Mouse (Mus musculus) midbrain, embryonic 16.5 days (tissue): ENCODE data around the gene Rsph4a. TPM values are rescaled to one million over a fixed set of nuclear protein-coding genes. Genes with fewer than 3 reads are reported as not detected.
"Not testable (repeated sequence)": the region's sequence is repeated elsewhere in the genome, so short reads cannot be mapped to it uniquely, and the experiment has no call there.

Source experiments
- ATAC-seq: fragments of 200-750 bp; cut with Nextera tagmentation; 2 replicates; pipeline ENCODE4 v1.8.0; 2017; ENCODE audit warnings: moderate TSS enrichment
- H3K27ac ChIP-seq: fragments of 300-500 bp; sonication (generic); 2 replicates; pipeline ENCODE4 v1.5.1; 2014; ENCODE audit warnings: mild to moderate bottlenecking, low read length, mixed read lengths
- H3K27me3 ChIP-seq: fragments of 300-500 bp; sonication (generic); 2 replicates; pipeline ENCODE4 v1.6.1; 2014; ENCODE audit warnings: low read depth, low read length, mixed read lengths; ENCODE audit not compliant: control insufficient read depth, insufficient read depth
- H3K36me3 ChIP-seq: fragments of 300-500 bp; sonication (generic); 2 replicates; pipeline ENCODE4 v1.6.1; 2014; ENCODE audit warnings: mild to moderate bottlenecking, low read length, moderate library complexity, mixed read lengths; ENCODE audit not compliant: control insufficient read depth, insufficient read depth
- H3K4me1 ChIP-seq: fragments of 300-500 bp; sonication (generic); 2 replicates; pipeline ENCODE4 v1.6.1; 2014; ENCODE audit warnings: mild to moderate bottlenecking, low read length, mixed read lengths; ENCODE audit not compliant: control insufficient read depth, insufficient read depth
- H3K4me2 ChIP-seq: fragments of 300-500 bp; sonication (generic); 2 replicates; pipeline ENCODE4 v1.6.1; 2014; ENCODE audit warnings: mild to moderate bottlenecking, low read length, mixed read lengths
- H3K4me3 ChIP-seq: fragments of 300-500 bp; sonication (generic); 2 replicates; pipeline ENCODE4 v1.5.1; 2014; ENCODE audit warnings: low read depth, mild to moderate bottlenecking, low read length, moderate library complexity, mixed read lengths
- H3K9ac ChIP-seq: fragments of 300-500 bp; sonication (generic); 2 replicates; pipeline ENCODE4 v1.6.1; 2014; ENCODE audit warnings: low read depth, low read length, mixed read lengths
- H3K9me3 ChIP-seq: fragments of 300-500 bp; sonication (generic); replicated peaks from 2 replicates; pipeline ENCODE4 v1.6.1; 2014; ENCODE audit warnings: mild to moderate bottlenecking, low read length, mixed read lengths; ENCODE audit not compliant: control insufficient read depth, poor library complexity, severe bottlenecking
- WGBS: fragments of 180-500 bp; shearing (Covaris S2); extraction: QIAGEN DNeasy Blood & Tissue Kit; methylation state at CpG from one replicate; pipeline ENCODE4 v1.1.7; 2014; 5-methylcytosine and 5-hydroxymethylcytosine counted together
- polyA plus RNA-seq: library from polyadenylated mRNA; unstranded; fragments of >200 nt; fragmentation: Nextera tagmentation; extraction: Ambion mirVana; gene quantifications from 2 replicates; pipeline ENCODE4 v1.2.1, GENCODE M21; 2015

Gene Rsph4a
- polyA plus RNA-seq, result 1.4 and 2.1 TPM in 2 replicates

GRCm38 (mm10) chr10:33904530-33905481, at the start of gene Rsph4a:
Gene Rsph4a, plus strand, starts transcription at chr10:33905111.
- H3K36me3 ChIP-seq, result no peaks in the 10 kb centered on the region
- no peaks in the 10 kb centered on the region for H3K9me3 ChIP-seq
- 8% methylated on average over 17 of the region's 17 CpGs for WGBS
- H3K4me2 ChIP-seq, result peak within 1 kb of the TSS; percentile 67
- ATAC-seq, result peak; percentile 100
- H3K4me3 ChIP-seq, result peak within 1 kb of the TSS; percentile 47
- no peak within 1 kb of the TSS for H3K27ac ChIP-seq
- H3K4me1 ChIP-seq, result no peaks in the 10 kb centered on the region
- peak within 1 kb of the TSS; percentile 28; the same call in 1 of the 2 replicates for H3K9ac ChIP-seq
- no peaks in the 10 kb centered on the region for H3K27me3 ChIP-seq

DNA sequence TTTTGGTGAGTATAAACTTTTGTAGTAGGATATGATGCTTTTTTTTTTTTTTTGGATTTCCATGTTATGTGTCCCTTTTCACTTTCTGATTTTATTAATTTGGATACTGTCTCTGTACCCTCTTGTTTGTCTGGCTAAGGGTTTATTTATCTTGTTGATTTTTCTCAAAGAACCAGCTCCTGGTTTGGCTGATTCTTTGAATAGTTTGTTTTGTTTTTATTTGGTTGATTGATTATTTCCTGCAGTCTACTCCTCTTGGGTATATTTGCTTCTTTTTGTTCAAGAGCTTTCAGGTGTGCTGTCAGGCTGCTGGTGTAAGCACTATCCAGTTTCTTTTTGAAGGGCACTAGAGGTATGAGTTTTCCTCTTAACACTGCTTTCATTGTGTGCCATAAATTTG, 47.5 kb upstream of the Rsph4a start, which contains the start of gene Sult3a1:
Gene Sult3a1, plus strand, starts transcription at position 301 of the 400 bp plus-strand sequence.
- Histone ChIP-seq H3K27me3 (no peaks in the 10 kb centered on the region), H3K4me1 (no peaks in the 10 kb centered on the region), H3K4me2 (no peak within 1 kb of the TSS), H3K9me3 (no peaks in the 10 kb centered on the region), H3K9ac (no peak within 1 kb of the TSS), H3K4me3 (no peak within 1 kb of the TSS), H3K36me3 (no peaks in the 10 kb centered on the region), H3K27ac (no peak within 1 kb of the TSS)
- ATAC-seq, result no peak

DNA sequence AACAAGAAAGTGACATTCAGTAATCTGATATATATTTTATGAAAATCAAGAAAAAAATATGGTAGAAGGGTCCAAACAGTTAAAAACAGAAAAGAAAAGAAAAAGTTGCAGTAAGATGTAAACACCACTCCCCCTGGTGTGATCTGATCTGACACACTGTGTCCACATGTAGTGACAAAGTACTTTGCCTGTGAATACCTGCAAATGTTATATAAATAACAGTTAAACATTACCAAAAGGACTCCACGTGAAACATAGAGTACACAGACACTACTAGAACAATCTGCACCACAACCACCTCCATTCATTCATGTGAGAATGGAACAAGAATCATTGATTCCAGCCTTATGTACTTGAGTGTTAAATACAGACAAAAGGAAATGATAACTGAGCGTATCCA, 38.9 kb upstream of the Rsph4a start:
- H3K4me2 ChIP-seq, result no peak overlapping the region
- H3K9ac ChIP-seq, result no peak overlapping the region
- no peak for ATAC-seq
- H3K9me3 ChIP-seq, result no peaks in the 10 kb centered on the region
- H3K36me3 ChIP-seq, result no peaks in the 10 kb centered on the region
- H3K4me1 ChIP-seq, result no peaks in the 10 kb centered on the region
- H3K27ac ChIP-seq, result no peak overlapping the region
- no peak overlapping the region for H3K4me3 ChIP-seq
- WGBS, result 74% methylated on average over 2 of the region's 2 CpGs
- H3K27me3 ChIP-seq, result no peaks in the 10 kb centered on the region

DNA sequence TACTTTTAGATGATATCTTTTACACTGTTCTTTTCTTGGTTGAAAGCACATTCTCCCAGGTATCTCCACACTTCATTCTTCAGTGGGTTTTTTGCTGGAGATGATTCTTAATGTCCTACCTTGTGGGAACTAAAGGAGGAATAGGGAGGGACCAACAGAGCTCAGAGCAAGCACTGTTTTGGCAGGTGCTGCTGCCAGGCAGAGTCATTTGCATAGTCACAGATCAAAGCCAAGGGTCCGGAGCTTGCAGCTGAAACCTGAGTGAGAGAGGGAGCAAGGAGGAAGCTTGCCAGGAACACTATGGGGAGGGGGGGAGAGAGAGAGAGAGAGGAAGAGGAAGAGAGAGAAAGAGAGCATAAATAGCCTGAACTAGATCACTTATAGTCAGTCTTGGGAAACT, 34.5 kb upstream of the Rsph4a start:
- H3K4me3 ChIP-seq, result no peak overlapping the region
- H3K9ac ChIP-seq, result no peak overlapping the region
- WGBS, result 37% methylated on average over 1 of the region's 1 CpGs
- no peaks in the 10 kb centered on the region for H3K9me3 ChIP-seq
- H3K4me1 ChIP-seq, result no peaks in the 10 kb centered on the region
- no peaks in the 10 kb centered on the region for H3K36me3 ChIP-seq
- no peak overlapping the region for H3K27ac ChIP-seq
- H3K27me3 ChIP-seq, result no peaks in the 10 kb centered on the region
- H3K4me2 ChIP-seq, result no peak overlapping the region
- ATAC-seq, result no peak

DNA sequence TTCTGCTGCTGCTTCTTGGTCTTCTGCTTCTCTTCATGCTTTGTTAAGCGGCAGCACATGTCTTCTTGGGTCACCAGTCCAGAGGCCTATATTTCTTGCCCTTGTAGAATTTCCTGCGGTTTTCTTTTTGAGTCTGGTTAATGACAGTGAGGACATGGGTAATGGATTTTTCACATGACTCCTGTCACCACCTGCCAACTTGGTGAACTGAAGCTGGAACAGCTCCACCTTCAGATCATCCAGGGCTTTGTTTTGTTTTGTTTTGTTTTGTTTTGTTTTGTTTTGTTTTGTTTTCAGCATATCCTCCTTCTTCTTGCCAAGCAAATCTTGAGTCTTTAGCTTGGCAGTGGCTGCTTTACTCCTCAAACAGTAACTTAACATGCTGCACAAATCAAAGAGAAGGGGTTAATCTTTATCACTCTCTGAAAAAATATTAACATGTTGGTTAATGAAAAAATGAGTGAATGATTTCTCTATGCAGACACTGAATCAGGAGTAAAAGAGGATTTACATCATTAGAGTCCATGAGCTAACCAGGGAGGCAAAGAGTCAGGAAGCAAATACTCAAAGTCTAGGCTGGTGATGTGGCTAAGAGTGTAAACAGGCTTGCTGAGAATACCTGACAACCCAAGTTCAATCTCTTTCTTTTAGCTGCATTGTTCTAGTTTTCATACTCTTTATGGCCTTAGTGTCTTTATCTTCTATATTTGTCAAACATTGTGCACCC, 32.1 kb upstream of the Rsph4a start:
- H3K9me3 ChIP-seq, result no peaks in the 10 kb centered on the region
- no peak overlapping the region for H3K4me2 ChIP-seq
- H3K9ac ChIP-seq, result no peak overlapping the region
- H3K4me1 ChIP-seq, result no peaks in the 10 kb centered on the region
- WGBS, result 98% methylated on average over 2 of the region's 2 CpGs
- H3K36me3 ChIP-seq, result no peaks in the 10 kb centered on the region
- H3K4me3 ChIP-seq, result no peak overlapping the region
- H3K27ac ChIP-seq, result no peak overlapping the region
- H3K27me3 ChIP-seq, result no peaks in the 10 kb centered on the region
- no peak for ATAC-seq

GRCm38 (mm10) chr10:33882411-33882810, 22.5 kb upstream of the Rsph4a start:
- not testable (repeated sequence) for ATAC-seq, H3K27me3 ChIP-seq, H3K9ac ChIP-seq, H3K27ac ChIP-seq, H3K4me3 ChIP-seq, H3K4me2 ChIP-seq, H3K9me3 ChIP-seq, H3K36me3 ChIP-seq, H3K4me1 ChIP-seq
- WGBS, result 78% methylated on average over 2 of the region's 2 CpGs

GRCm38 (mm10) chr10:33901520-33901919, 3.4 kb upstream of the Rsph4a start:
- H3K27me3 ChIP-seq, H3K4me3 ChIP-seq, H3K36me3 ChIP-seq, H3K27ac ChIP-seq, H3K4me1 ChIP-seq, ATAC-seq, H3K9ac ChIP-seq, H3K9me3 ChIP-seq, H3K4me2 ChIP-seq: not testable (repeated sequence)
- WGBS, result 90% methylated on average over 1 of the region's 1 CpGs

DNA sequence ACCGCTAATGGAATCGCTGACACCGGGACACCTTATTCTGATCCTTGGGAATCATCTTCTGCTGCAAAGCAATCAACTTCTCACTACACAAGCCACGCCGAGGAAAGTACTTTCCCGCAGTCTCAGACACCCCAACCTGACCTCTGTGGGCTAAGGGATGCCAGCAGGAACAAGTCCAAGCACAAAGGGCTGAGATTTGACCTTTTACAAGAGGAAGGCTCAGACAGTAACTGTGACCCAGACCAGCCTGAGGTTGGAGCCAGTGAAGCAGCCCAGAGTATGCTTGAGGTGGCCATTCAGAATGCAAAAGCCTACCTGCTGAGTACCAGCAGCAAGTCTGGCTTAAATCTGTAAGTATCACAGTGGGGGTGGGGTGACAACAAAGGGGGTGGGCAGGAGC, 578 bp downstream of the Rsph4a start:
- no peaks in the 10 kb centered on the region for H3K36me3 ChIP-seq
- peak; percentile 37; the same call in 1 of the 2 replicates for ATAC-seq
- H3K9me3 ChIP-seq, result no peaks in the 10 kb centered on the region
- H3K27ac ChIP-seq, result no peak overlapping the region
- H3K4me1 ChIP-seq, result no peaks in the 10 kb centered on the region
- peak overlapping the region; percentile 47 for H3K4me3 ChIP-seq
- peak overlapping the region; percentile 28; the same call in 1 of the 2 replicates for H3K9ac ChIP-seq
- peak overlapping the region; percentile 67 for H3K4me2 ChIP-seq
- WGBS, result 5% methylated on average over 6 of the region's 6 CpGs
- H3K27me3 ChIP-seq, result no peaks in the 10 kb centered on the region

- H3K9ac ChIP-seq, result no peak overlapping the region
- H3K4me1 ChIP-seq, result peaks cover 7% of the 10 kb centered on the region; the same call in 1 of the 2 replicates
- no peak overlapping the region for H3K4me2 ChIP-seq
- H3K36me3 ChIP-seq, result peaks cover 22% of the 10 kb centered on the region
- no peak overlapping the region for H3K27ac ChIP-seq
- H3K9me3 ChIP-seq, result no peaks in the 10 kb centered on the region
- H3K4me3 ChIP-seq, result no peak overlapping the region
- ATAC-seq, result no peak
- no peaks in the 10 kb centered on the region for H3K27me3 ChIP-seq
Observed at GRCm38 (mm10) chr10:33940702-33941101, 35.8 kb downstream of the Rsph4a start.
